Mouse (Mus musculus) midbrain, embryonic 10.5 days (tissue): ENCODE measurements at regions not wholly inside any gene's neighbourhood (a gene's known extent, or its start where the extent isn't known, plus 50 kb on each side); places are given as distances from the start of the nearest gene placed in this dataset.

ENCODE experiments used
- DNase-seq: peaks from one replicate; pipeline ENCODE4 v3.0.0-alpha.2; 2017; ENCODE audit warnings: low spot score
- H3K27ac ChIP-seq: fragments of 300-500 bp; sonication (generic); replicated peaks from 2 replicates; pipeline ENCODE4 v1.5.1; 2016; ENCODE audit warnings: mild to moderate bottlenecking
- H3K27me3 ChIP-seq: fragments of 300-500 bp; sonication (generic); 2 replicates; pipeline ENCODE4 v1.6.1; 2016; ENCODE audit warnings: low read depth, mild to moderate bottlenecking; ENCODE audit not compliant: poor library complexity, severe bottlenecking
- H3K36me3 ChIP-seq: fragments of 300-500 bp; sonication (generic); 2 replicates; pipeline ENCODE4 v1.6.1; 2016; ENCODE audit warnings: mild to moderate bottlenecking, moderate library complexity
- H3K4me1 ChIP-seq: fragments of 300-500 bp; sonication (generic); 2 replicates; pipeline ENCODE4 v1.6.1; 2016
- H3K4me3 ChIP-seq: fragments of 300-500 bp; sonication (generic); 2 replicates; pipeline ENCODE4 v1.5.1; 2016; ENCODE audit warnings: mild to moderate bottlenecking, moderate library complexity
- H3K9me3 ChIP-seq: fragments of 300-500 bp; sonication (generic); replicated peaks from 2 replicates; pipeline ENCODE4 v1.6.1; 2016; ENCODE audit warnings: mild to moderate bottlenecking
- WGBS: fragments of 180-500 bp; shearing (Covaris S2); methylation state at CpG from one replicate; pipeline ENCODE4 v1.1.7; 2016; 5-methylcytosine and 5-hydroxymethylcytosine counted together

GRCm38 (mm10) chr11:31777531-31777930 is 94.5 kb upstream of the Cpeb4 start:
- H3K36me3 ChIP-seq = no peaks in the 10 kb centered on the region
- H3K4me3 ChIP-seq = no peak overlapping the region
- DNase-seq = no peak
- WGBS = 87% methylated on average over 8 of the region's 8 CpGs
- H3K27me3 ChIP-seq = no peaks in the 10 kb centered on the region
- no peaks in the 10 kb centered on the region for H3K4me1 ChIP-seq
- peaks cover 4% of the 10 kb centered on the region; the same call in 1 of the 2 replicates for H3K9me3 ChIP-seq
- no peak overlapping the region for H3K27ac ChIP-seq

DNA sequence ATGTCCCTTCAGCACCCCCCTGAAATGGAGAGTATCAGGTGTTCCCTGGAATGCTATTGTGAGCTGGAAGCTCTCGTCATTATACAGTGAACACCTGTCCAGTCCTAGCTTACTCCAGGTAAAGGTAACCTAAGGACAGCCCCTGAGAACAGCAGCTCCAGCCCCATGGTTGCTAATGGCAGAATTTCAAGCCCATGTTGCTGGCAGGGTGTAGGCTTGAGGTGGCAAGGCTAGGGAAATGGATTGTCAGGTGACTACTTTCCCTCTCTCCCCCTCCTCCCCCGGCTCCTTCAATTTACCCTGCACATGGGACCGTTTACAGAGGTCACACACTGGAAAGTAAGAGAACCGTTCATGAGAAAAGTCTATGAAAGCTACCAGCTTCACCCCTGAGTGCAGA is 93.2 kb upstream of the Cpeb4 start:
- no peaks in the 10 kb centered on the region for H3K27me3 ChIP-seq
- H3K4me3 ChIP-seq = no peak overlapping the region
- H3K9me3 ChIP-seq = peaks cover 9% of the 10 kb centered on the region
- H3K27ac ChIP-seq = no peak overlapping the region
- DNase-seq = no peak
- 86% methylated on average over 4 of the region's 4 CpGs for WGBS
- H3K36me3 ChIP-seq = no peaks in the 10 kb centered on the region
- no peaks in the 10 kb centered on the region for H3K4me1 ChIP-seq

DNA sequence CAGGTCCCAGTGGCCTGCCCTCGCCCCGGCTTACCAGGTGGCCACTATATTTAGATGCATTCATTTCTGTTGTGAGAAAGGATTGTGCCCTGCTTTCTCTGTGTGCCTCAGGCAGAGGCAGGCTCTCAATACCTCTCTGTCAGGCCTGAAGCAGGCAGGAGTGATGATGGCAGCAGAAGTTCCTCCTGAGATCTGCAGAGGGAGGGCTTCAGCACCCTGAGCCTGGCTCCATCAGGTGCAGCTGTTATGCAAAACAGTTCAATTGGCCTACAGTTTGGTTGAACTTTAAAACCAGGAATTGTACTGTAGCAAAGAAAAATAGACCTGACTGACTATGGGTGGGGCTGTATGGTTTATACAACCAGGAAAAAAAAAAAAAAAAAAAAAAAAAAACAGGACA is 92.7 kb upstream of the Cpeb4 start:
- H3K4me3 ChIP-seq = no peak overlapping the region
- no peaks in the 10 kb centered on the region for H3K36me3 ChIP-seq
- no peaks in the 10 kb centered on the region for H3K4me1 ChIP-seq
- H3K27ac ChIP-seq = no peak overlapping the region
- DNase-seq = no peak
- peaks cover 9% of the 10 kb centered on the region for H3K9me3 ChIP-seq
- H3K27me3 ChIP-seq = no peaks in the 10 kb centered on the region
- WGBS = 88% methylated on average over 2 of the region's 2 CpGs

GRCm38 (mm10) chr11:31780969-31781368 is 91.0 kb upstream of the Cpeb4 start:
- 86% methylated on average over 6 of the region's 6 CpGs for WGBS
- no peak for DNase-seq
- 0 out of 2 replicates have a peak, but pooled peaks cover under 1% of the 10 kb centered on the region for H3K4me1 ChIP-seq
- peaks cover 6% of the 10 kb centered on the region; the same call in 1 of the 2 replicates for H3K9me3 ChIP-seq
- H3K4me3 ChIP-seq = no peak overlapping the region
- H3K27me3 ChIP-seq = no peaks in the 10 kb centered on the region
- H3K36me3 ChIP-seq = no peaks in the 10 kb centered on the region
- H3K27ac ChIP-seq = no peak overlapping the region

DNA sequence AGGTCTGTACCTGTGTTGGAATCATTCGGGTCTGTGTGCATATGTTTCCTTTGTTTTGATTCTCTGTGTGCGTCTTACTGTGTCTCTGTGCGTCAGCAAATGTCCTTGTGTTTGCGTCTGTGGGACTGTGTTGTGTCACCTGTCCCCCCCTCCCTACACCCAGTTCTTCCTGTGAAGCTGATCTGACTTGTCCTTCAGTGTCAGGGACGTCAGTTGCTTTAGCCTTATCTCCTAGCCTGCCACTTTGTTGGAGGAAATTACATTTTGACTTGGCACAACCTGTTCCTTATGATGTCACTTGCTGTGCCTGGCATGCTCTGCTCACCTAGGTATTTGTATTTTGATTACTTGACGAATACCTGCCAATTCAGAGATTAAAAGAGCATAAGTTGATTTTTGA is 90.4 kb upstream of the Cpeb4 start:
- H3K4me1 ChIP-seq = 0 out of 2 replicates have a peak, but pooled peaks cover 3% of the 10 kb centered on the region
- no peak for DNase-seq
- no peaks in the 10 kb centered on the region for H3K27me3 ChIP-seq
- no peak overlapping the region for H3K4me3 ChIP-seq
- H3K36me3 ChIP-seq = no peaks in the 10 kb centered on the region
- H3K9me3 ChIP-seq = peaks cover 6% of the 10 kb centered on the region; the same call in 1 of the 2 replicates
- no peak overlapping the region for H3K27ac ChIP-seq
- WGBS = 91% methylated on average over 6 of the region's 6 CpGs

- Histone ChIP-seq H3K27ac (no peak overlapping the region), H3K4me1 (0 out of 2 replicates have a peak, but pooled peaks cover 3% of the 10 kb centered on the region), H3K4me3 (no peak overlapping the region), H3K36me3 (no peaks in the 10 kb centered on the region), H3K9me3 (peaks cover 6% of the 10 kb centered on the region; the same call in 1 of the 2 replicates), H3K27me3 (no peaks in the 10 kb centered on the region)
- 85% methylated on average over 4 of the region's 4 CpGs for WGBS
- DNase-seq = no peak
These were observed 88.4 kb upstream of the Cpeb4 start for GRCm38 (mm10) chr11:31783506-31784063.

DNA sequence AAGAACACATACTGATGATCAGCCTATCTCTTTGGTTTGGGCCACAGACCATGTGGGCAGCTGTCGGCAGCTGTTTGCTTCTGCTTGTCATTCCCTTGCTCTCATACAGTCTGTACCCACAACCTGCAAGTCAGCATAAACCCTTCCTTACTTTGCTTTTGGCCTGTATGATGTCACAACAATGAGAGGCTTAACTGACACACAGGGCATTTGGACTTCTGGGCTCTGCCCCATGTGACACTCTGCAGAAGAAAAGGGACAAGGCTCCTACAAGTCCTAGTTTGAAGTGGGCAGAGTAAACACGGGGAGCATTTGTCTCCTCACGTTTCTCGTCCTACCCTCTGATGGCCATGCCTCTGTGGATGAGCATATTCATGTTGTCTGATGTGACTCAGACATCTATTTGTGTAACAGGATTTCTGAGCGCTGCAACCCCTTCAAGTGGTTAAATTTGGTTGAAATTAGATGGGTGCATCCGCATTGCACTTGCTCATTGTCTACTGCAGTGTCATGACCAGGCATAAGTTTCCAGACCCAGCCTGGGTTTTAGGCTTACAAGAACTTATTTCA is 87.6 kb upstream of the Cpeb4 start:
- no peak for DNase-seq
- Histone ChIP-seq H3K4me3 (no peak overlapping the region), H3K36me3 (no peaks in the 10 kb centered on the region), H3K4me1 (0 out of 2 replicates have a peak, but pooled peaks cover 3% of the 10 kb centered on the region), H3K27me3 (no peaks in the 10 kb centered on the region), H3K9me3 (peaks cover 6% of the 10 kb centered on the region; the same call in 1 of the 2 replicates), H3K27ac (no peak overlapping the region)
- WGBS = 93% methylated on average over 6 of the region's 6 CpGs

DNA sequence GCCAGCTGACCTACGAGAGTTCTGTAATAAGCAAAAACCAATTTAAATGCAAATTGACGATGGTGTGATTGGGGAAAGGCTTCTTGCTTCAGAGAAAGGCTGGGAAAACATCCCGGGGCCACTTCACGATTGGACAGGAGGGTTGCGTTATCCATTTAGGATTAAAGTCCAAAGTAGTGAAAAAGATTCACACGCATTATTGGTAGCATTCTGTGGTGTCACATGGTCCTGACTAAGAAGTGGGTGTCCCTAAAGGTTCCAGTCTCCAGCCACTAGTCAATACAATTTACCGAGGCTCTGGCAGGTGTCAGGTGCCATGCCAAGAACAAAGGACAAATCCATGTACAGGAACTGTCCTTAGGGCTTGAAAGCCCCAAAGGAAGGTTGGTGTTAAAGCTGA is 86.9 kb upstream of the Cpeb4 start:
- no peak overlapping the region for H3K27ac ChIP-seq
- DNase-seq = no peak
- H3K4me3 ChIP-seq = no peak overlapping the region
- H3K36me3 ChIP-seq = no peaks in the 10 kb centered on the region
- WGBS = 84% methylated on average over 7 of the region's 7 CpGs
- 0 out of 2 replicates have a peak, but pooled peaks cover 3% of the 10 kb centered on the region for H3K4me1 ChIP-seq
- no peaks in the 10 kb centered on the region for H3K27me3 ChIP-seq
- peaks cover 6% of the 10 kb centered on the region; the same call in 1 of the 2 replicates for H3K9me3 ChIP-seq

DNA sequence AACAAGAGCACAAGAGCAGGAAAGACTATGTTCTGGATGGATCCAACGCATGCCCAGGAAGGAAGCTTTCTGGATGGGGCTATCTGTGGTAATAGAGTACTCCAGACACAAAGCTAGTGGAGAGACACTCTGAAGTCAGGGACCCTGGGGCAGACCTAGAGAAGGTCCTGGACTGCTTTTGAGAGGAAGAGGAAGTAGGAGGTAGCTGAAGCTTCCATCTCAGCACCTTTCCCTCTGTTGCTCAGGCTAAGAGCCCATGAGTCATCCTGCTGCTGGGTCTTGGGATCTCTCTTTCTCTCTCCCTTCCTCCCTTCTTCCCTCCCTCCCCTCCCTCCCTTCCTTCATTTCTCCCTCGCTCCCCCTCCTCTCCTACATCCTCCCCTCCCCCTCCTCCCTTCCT is 84.6 kb upstream of the Cpeb4 start:
- peaks cover 6% of the 10 kb centered on the region; the same call in 1 of the 2 replicates for H3K9me3 ChIP-seq
- no peak overlapping the region for H3K4me3 ChIP-seq
- 0 out of 2 replicates have a peak, but pooled peaks cover 3% of the 10 kb centered on the region for H3K4me1 ChIP-seq
- no peak for DNase-seq
- no peaks in the 10 kb centered on the region for H3K27me3 ChIP-seq
- H3K27ac ChIP-seq = no peak overlapping the region
- WGBS = 83% methylated on average over 2 of the region's 2 CpGs
- H3K36me3 ChIP-seq = no peaks in the 10 kb centered on the region

- WGBS = 80% methylated on average over 2 of the region's 2 CpGs
- Histone ChIP-seq H3K4me1 (0 out of 2 replicates have a peak, but pooled peaks cover 3% of the 10 kb centered on the region), H3K36me3 (no peaks in the 10 kb centered on the region), H3K27ac (no peak overlapping the region; the same call in 1 of the 2 replicates), H3K4me3 (no peak overlapping the region), H3K27me3 (no peaks in the 10 kb centered on the region), H3K9me3 (peaks cover 4% of the 10 kb centered on the region; the same call in 1 of the 2 replicates)
- DNase-seq = no peak
These were observed 83.9 kb upstream of the Cpeb4 start for GRCm38 (mm10) chr11:31787917-31788703.

DNA sequence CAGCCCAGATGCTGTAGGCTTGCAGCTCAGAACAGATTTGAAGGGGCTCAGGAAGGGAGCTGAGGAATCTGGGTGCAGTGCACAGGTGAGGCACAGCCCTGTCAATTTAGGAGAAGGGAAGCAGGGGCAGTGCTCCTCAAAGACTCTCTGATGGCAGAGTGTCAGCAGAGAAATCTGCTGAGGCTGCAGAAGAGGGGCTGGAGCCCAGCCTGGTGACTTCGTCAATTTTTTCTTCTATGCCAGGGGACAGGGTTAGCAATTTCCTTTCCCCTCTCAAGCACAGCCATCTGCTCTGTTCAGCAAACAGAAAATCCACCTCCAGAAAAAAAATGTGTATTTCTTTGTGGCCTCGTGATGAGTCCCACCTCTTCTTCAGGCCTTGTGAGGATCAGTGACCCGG is 82.0 kb upstream of the Cpeb4 start:
- Histone ChIP-seq H3K4me3 (no peak overlapping the region), H3K36me3 (no peaks in the 10 kb centered on the region), H3K4me1 (0 out of 2 replicates have a peak, but pooled peaks cover 3% of the 10 kb centered on the region), H3K27me3 (no peaks in the 10 kb centered on the region), H3K27ac (no peak overlapping the region), H3K9me3 (no peaks in the 10 kb centered on the region)
- no peak for DNase-seq
- 86% methylated on average over 3 of the region's 3 CpGs for WGBS

DNA sequence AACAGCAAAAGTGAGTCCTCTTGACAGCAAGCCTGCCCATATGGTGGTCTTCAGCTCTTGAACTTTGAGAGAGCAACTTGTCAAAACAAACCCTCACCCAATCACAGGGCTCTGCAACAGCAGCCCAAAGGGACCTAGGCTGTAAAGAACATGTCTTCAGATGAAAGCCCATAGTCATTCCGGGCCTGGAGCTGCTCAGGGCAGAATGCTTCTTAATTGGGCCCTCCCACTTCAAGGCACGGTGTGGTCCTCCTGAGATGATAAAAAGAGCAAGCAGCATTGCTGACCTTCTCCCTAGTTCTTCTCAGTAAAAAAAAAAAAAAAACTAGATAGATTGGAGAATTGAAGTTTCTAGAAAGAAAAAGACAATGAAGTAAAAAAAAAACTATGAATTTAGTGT is 80.7 kb upstream of the Cpeb4 start:
- Histone ChIP-seq H3K4me3 (no peak overlapping the region), H3K27ac (no peak overlapping the region), H3K36me3 (no peaks in the 10 kb centered on the region), H3K9me3 (no peaks in the 10 kb centered on the region), H3K4me1 (peaks cover under 1% of the 10 kb centered on the region; the same call in 1 of the 2 replicates), H3K27me3 (no peaks in the 10 kb centered on the region)
- 81% methylated on average over 2 of the region's 2 CpGs for WGBS
- no peak for DNase-seq

- 92% methylated on average over 8 of the region's 8 CpGs for WGBS
- Histone ChIP-seq H3K4me1 (peaks cover 3% of the 10 kb centered on the region; the same call in 1 of the 2 replicates), H3K4me3 (no peak overlapping the region), H3K36me3 (no peaks in the 10 kb centered on the region), H3K27ac (no peak overlapping the region), H3K27me3 (no peaks in the 10 kb centered on the region), H3K9me3 (no peaks in the 10 kb centered on the region)
- DNase-seq = no peak
These were observed 76.9 kb upstream of the Cpeb4 start for GRCm38 (mm10) chr11:31795084-31795483.
